Comparison of ENCODE assay signal across 8 mouse cellular contexts in the genomic region with DNA sequence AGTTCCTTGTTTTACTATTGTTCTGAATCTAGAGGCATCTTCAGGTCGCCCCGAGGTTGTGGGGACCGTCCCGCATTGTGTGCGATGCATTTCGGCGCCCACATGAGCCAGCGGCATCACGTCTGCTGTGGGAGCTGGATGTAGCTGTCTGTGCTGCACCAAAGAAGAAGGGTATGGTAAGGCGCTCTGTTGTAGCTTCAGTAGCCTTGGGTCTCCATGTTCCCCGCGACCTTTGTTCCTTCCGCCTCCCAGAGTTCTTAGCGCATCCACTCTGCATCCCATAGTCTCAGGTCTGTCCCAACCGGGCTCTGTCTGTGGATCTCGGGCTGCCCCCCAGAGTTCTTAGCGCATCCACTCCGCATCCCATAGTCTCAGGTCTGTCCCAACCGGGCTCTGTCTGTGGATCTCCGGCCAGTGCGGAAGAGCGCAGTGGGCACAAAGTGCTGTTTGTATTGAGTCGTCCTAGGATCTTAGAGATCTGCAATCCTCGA. TPM values are rescaled to one million over a fixed set of nuclear protein-coding genes. Genes with fewer than 3 reads are reported as not detected.
DNase-seq lines count a peak whose midpoint lies in the region; ATAC-seq and TF ChIP-seq lines count a peak whose summit lies in the region.

No protein-coding gene starts in this region.

- H3K36me3 ChIP-seq in lung, embryonic 16.5 days (ENCODE audit: control insufficient read depth, insufficient read depth, low read length) = no peaks in the 10 kb centered on the region
- H3K36me3 ChIP-seq in forebrain, embryonic 13.5 days (ENCODE audit: poor library complexity, severe bottlenecking) = no peaks in the 10 kb centered on the region
- H3K36me3 ChIP-seq in limb, embryonic 13.5 days = no peaks in the 10 kb centered on the region

- H3K4me3 ChIP-seq in lung, embryonic 16.5 days (ENCODE audit: low read length) = peak overlapping the region; percentile 38
- H3K4me3 ChIP-seq in forebrain, embryonic 13.5 days = peak overlapping the region; percentile 34
- peak overlapping the region; percentile 34 for H3K4me3 ChIP-seq in limb, embryonic 13.5 days
- H3K4me3 ChIP-seq in olfactory bulb, adult 2 months (ENCODE audit: insufficient read depth, low read depth, low read length) = peak overlapping the region; percentile 21; the same call in 1 of the 2 replicates

- TF ChIP-seq POLR2A in olfactory bulb, adult 2 months (IDR thresholded peaks at IDR 0.05; ENCODE audit: insufficient read depth, low read depth, low read length) = no peak

- peak overlapping the region; percentile 57 for H3K4me2 ChIP-seq in lung, embryonic 16.5 days (ENCODE audit: low read depth, low read length)
- H3K4me2 ChIP-seq in forebrain, embryonic 13.5 days = peak overlapping the region; percentile 61
- H3K4me2 ChIP-seq in limb, embryonic 13.5 days (replicated peaks) = peak overlapping the region; percentile 62

- no peak for TF ChIP-seq CTCF in olfactory bulb, adult 2 months (IDR thresholded peaks at IDR 0.05; ENCODE audit: insufficient read depth, low read depth, low read length)

- no peak overlapping the region for H3K27ac ChIP-seq in lung, embryonic 16.5 days (ENCODE audit: low read length)
- no peak overlapping the region for H3K27ac ChIP-seq in forebrain, embryonic 13.5 days
- no peak overlapping the region for H3K27ac ChIP-seq in limb, embryonic 13.5 days
- no peak overlapping the region for H3K27ac ChIP-seq in olfactory bulb, adult 2 months (ENCODE audit: insufficient read depth, low read depth, low read length)

- no peak for DNase-seq in lung, postnatal 25 days (ENCODE audit: low spot score)
- DNase-seq in gastrocnemius, postnatal 10 days = no peak
- no peak for DNase-seq in lung, postnatal 10 days
- DNase-seq in cerebellum, postnatal 36 days = no peak

- no peak for ATAC-seq in lung, embryonic 16.5 days (ENCODE audit: low read depth)
- peak; percentile 43 for ATAC-seq in forebrain, embryonic 13.5 days
- no peak for ATAC-seq in limb, embryonic 13.5 days (ENCODE audit: low FRiP score, low read depth)

- WGBS in lung, embryonic 16.5 days = 31% methylated on average over 24 of the region's 24 CpGs
- 35% methylated on average over 24 of the region's 24 CpGs for WGBS in forebrain, embryonic 13.5 days
- 38% methylated on average over 24 of the region's 24 CpGs for WGBS in limb, embryonic 13.5 days
- whole genome bisulfite sequencing in olfactory bulb, adult 2 months = 36% methylated on average over 24 of the region's 24 CpGs

- 0 out of 2 replicates have a peak overlapping the region, but pooled peaks have one; percentile 11 for H3K9ac ChIP-seq in lung, embryonic 16.5 days (ENCODE audit: low read length)
- H3K9ac ChIP-seq in forebrain, embryonic 13.5 days = peak overlapping the region; percentile 54
- no peak overlapping the region for H3K9ac ChIP-seq in limb, embryonic 13.5 days

- H3K9me3 ChIP-seq in lung, embryonic 16.5 days (ENCODE audit: control insufficient read depth, low read length) = no peaks in the 10 kb centered on the region
- no peaks in the 10 kb centered on the region for H3K9me3 ChIP-seq in forebrain, embryonic 13.5 days (replicated peaks)
- H3K9me3 ChIP-seq in limb, embryonic 13.5 days = no peaks in the 10 kb centered on the region

- no peaks in the 10 kb centered on the region for H3K27me3 ChIP-seq in lung, embryonic 16.5 days (ENCODE audit: control insufficient read depth, insufficient read depth, low read depth, low read length)
- no peaks in the 10 kb centered on the region for H3K27me3 ChIP-seq in forebrain, embryonic 13.5 days
- H3K27me3 ChIP-seq in limb, embryonic 13.5 days = 0 out of 2 replicates have a peak, but pooled peaks cover 2% of the 10 kb centered on the region

- no peaks in the 10 kb centered on the region; the same call in 1 of the 2 replicates for H3K4me1 ChIP-seq in lung, embryonic 16.5 days (replicated peaks; ENCODE audit: control insufficient read depth, insufficient read depth, low read length)
- H3K4me1 ChIP-seq in forebrain, embryonic 13.5 days = no peaks in the 10 kb centered on the region
- H3K4me1 ChIP-seq in limb, embryonic 13.5 days = no peaks in the 10 kb centered on the region
- peaks cover 5% of the 10 kb centered on the region for H3K4me1 ChIP-seq in olfactory bulb, adult 2 months (ENCODE audit: control insufficient read depth, insufficient read depth, low read length)

RNA-seq across cellular contexts. Expression of a gene that starts 26.6 kb away (rescaled TPM):
- 25.8 and 28.0 TPM in 2 replicates for polyA plus RNA-seq in lung, embryonic 16.5 days (2015; fragmentation: Nextera tagmentation; extraction: Ambion mirVana)
- 37.2 and 40.0 TPM in 2 replicates for polyA plus RNA-seq in forebrain, embryonic 13.5 days (2015; fragmentation: Nextera tagmentation; extraction: Ambion mirVana)
- polyA plus RNA-seq in limb, embryonic 13.5 days (2015; fragmentation: Nextera tagmentation; extraction: Ambion mirVana) = 24.4 and 24.8 TPM in 2 replicates
- polyA plus RNA-seq in olfactory bulb, adult 2 months (2012; ENCODE audit: insufficient read depth, insufficient read length, low replicate concordance, missing spikeins) = not detected in 2 replicates
- total RNA-seq in gastrocnemius, postnatal 10 days (2021) = 10 to 100 TPM in 1 of 2 experiments, 1 to 10 TPM in 1; 9.8 to 10.7 TPM

RNA-seq across cellular contexts. Expression of a gene that starts 56.9 kb away (rescaled TPM):
- polyA plus RNA-seq in lung, embryonic 16.5 days (2015; fragmentation: Nextera tagmentation; extraction: Ambion mirVana) = 0.08 and 0.35 TPM in 2 replicates
- not detected in 2 replicates for polyA plus RNA-seq in forebrain, embryonic 13.5 days (2015; fragmentation: Nextera tagmentation; extraction: Ambion mirVana)
- polyA plus RNA-seq in limb, embryonic 13.5 days (2015; fragmentation: Nextera tagmentation; extraction: Ambion mirVana) = not detected in 2 replicates
- polyA plus RNA-seq in olfactory bulb, adult 2 months (2012; ENCODE audit: insufficient read depth, insufficient read length, low replicate concordance, missing spikeins) = not detected in 2 replicates
- total RNA-seq in gastrocnemius, postnatal 10 days (2021) = under 1 TPM in 1 of 2 experiments, not detected in 1; 0.32 TPM
